Mouse (Mus musculus) forebrain, embryonic 14.5 days (tissue): ENCODE data around the gene Frmd5. TPM values are rescaled to one million over a fixed set of nuclear protein-coding genes. Genes with fewer than 3 reads are reported as not detected.
"Not testable (repeated sequence)": the region's sequence is repeated elsewhere in the genome, so short reads cannot be mapped to it uniquely, and the experiment has no call there.

Source experiments
- ATAC-seq: fragments of 200-750 bp; cut with Nextera tagmentation; 2 replicates; pipeline ENCODE4 v1.8.0; 2017; ENCODE audit warnings: mild to moderate bottlenecking, moderate library complexity
- DNase-seq: peaks from one replicate; pipeline ENCODE4 v3.0.0-alpha.2; 2015; ENCODE audit warnings: low spot score
- H3K27ac ChIP-seq: fragments of 300-500 bp; sonication (generic); 2 replicates; pipeline ENCODE4 v1.5.1; 2014; ENCODE audit warnings: low read depth, mild to moderate bottlenecking, control low read depth, low read length, moderate library complexity
- H3K27me3 ChIP-seq: fragments of 300-500 bp; sonication (generic); replicated peaks from 2 replicates; pipeline ENCODE4 v1.6.1; 2014; ENCODE audit warnings: low read length, control low read depth, mixed read lengths; ENCODE audit not compliant: control insufficient read depth, insufficient read depth
- H3K36me3 ChIP-seq: fragments of 300-500 bp; sonication (generic); 2 replicates; pipeline ENCODE4 v1.6.1; 2014; ENCODE audit warnings: low read length, control low read depth; ENCODE audit not compliant: control insufficient read depth, insufficient read depth
- H3K4me1 ChIP-seq: fragments of 300-500 bp; sonication (generic); 2 replicates; pipeline ENCODE4 v1.6.1; 2014; ENCODE audit warnings: antibody characterized with exemption, low read length, control low read depth; ENCODE audit not compliant: control insufficient read depth, insufficient read depth
- H3K4me2 ChIP-seq: fragments of 300-500 bp; sonication (generic); 2 replicates; pipeline ENCODE4 v1.6.1; 2014; ENCODE audit warnings: mild to moderate bottlenecking, control low read depth, low read length
- H3K4me3 ChIP-seq: fragments of 300-500 bp; sonication (generic); 2 replicates; pipeline ENCODE4 v1.5.1; 2014; ENCODE audit warnings: low read depth, low read length, control low read depth
- H3K9ac ChIP-seq: fragments of 300-500 bp; sonication (generic); 2 replicates; pipeline ENCODE4 v1.6.1; 2014; ENCODE audit warnings: mild to moderate bottlenecking, low read length, control low read depth, moderate library complexity
- H3K9me3 ChIP-seq: fragments of 300-500 bp; sonication (generic); replicated peaks from 2 replicates; pipeline ENCODE4 v1.6.1; 2016; ENCODE audit warnings: low read length, control low read depth, mixed read lengths; ENCODE audit not compliant: control insufficient read depth
- WGBS: fragments of 180-500 bp; shearing (Covaris S2); extraction: QIAGEN DNeasy Blood & Tissue Kit; methylation state at CpG from one replicate; pipeline ENCODE4 v1.1.7; 2014; 5-methylcytosine and 5-hydroxymethylcytosine counted together
- polyA plus RNA-seq: library from polyadenylated mRNA; unstranded; fragments of >200 nt; fragmentation: Nextera tagmentation; extraction: Ambion mirVana; gene quantifications from 2 replicates; pipeline ENCODE4 v1.2.1, GENCODE M21; 2014

Frmd5 gene
- polyA plus RNA-seq, 1 experiment from 2014 or later, result 26.9 TPM

DNA sequence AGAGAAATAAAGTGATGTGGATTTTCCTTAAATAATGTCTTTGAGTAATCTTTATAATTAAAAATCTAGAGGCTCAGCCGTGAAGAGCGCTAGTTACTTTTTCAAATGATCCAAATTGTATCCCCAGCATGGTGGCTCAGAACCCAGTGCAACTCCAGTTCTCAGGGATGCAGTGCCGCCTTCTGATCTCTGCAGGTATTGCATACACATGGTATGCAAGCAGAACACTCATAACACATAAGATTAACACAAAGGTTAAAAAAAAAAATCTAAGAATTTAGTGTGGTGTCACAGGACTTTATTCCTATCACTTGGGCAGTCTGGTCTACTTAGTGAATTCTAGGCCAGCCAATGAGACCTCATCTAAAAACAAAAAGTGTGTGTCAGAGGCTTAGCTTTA is 262.1 kb downstream of the Frmd5 start:
- Histone ChIP-seq H3K4me1 (no peaks in the 10 kb centered on the region), H3K36me3 (peaks cover 69% of the 10 kb centered on the region), H3K4me2 (no peak overlapping the region), H3K9me3 (0 out of 2 replicates have a peak, but pooled peaks cover 2% of the 10 kb centered on the region), H3K9ac (no peak overlapping the region), H3K27ac (no peak overlapping the region), H3K27me3 (no peaks in the 10 kb centered on the region), H3K4me3 (no peak overlapping the region)
- ATAC-seq (no peak), DNase-seq (no peak)
- WGBS, result 89% methylated on average over 3 of the region's 3 CpGs

DNA sequence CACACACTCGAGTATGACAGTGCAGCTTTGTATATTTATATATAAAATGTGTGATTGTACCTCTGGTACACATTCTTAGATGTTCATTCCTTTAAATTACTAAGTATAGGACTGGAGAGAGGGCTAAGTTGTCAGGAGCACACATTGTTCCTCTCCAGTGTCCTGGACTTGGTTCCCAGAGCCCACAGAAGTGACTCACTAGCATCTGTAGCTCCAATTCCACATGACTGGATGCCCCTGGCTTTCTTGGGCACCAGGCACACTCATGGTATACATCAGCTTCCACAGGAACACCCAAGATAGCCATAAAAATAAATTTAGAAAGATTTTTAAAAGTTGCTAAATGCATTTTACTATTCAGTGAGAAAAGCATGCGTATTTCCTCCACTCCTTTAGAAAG is 281.8 kb downstream of the Frmd5 start:
- Histone ChIP-seq H3K4me2 (no peak overlapping the region), H3K27ac (no peak overlapping the region), H3K36me3 (peaks cover 21% of the 10 kb centered on the region; the same call in 1 of the 2 replicates), H3K9me3 (no peaks in the 10 kb centered on the region), H3K4me3 (no peak overlapping the region), H3K9ac (no peak overlapping the region), H3K27me3 (no peaks in the 10 kb centered on the region), H3K4me1 (no peaks in the 10 kb centered on the region)
- ATAC-seq (no peak), DNase-seq (no peak)
- WGBS, result 94% methylated on average over 2 of the region's 2 CpGs

DNA sequence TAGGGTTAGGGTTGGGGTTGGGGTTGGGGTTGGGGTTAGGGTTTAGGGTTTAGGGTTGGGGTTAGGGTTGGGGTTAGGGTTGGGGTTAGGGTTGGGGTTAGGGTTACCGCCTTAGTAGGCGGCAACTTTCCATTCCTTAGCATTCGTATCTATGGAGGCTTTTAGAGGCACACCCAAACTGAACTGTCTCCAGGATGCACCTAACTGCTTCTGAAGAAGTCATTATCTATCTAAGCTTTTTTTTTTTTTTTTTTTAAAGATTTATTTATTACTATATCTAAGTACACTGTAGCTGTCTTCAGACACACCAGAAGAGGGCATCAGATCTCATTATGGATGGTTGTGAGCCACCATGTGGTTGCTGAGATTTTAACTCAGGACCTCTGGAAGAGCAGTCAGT is 284.1 kb downstream of the Frmd5 start:
- H3K27me3 ChIP-seq, H3K4me3 ChIP-seq, ATAC-seq, H3K4me1 ChIP-seq, H3K9me3 ChIP-seq, H3K4me2 ChIP-seq, H3K27ac ChIP-seq, H3K9ac ChIP-seq, DNase-seq: not testable (repeated sequence)
- H3K36me3 ChIP-seq, result peaks cover 39% of the 10 kb centered on the region
- 97% methylated on average over 3 of the region's 3 CpGs for WGBS

DNA sequence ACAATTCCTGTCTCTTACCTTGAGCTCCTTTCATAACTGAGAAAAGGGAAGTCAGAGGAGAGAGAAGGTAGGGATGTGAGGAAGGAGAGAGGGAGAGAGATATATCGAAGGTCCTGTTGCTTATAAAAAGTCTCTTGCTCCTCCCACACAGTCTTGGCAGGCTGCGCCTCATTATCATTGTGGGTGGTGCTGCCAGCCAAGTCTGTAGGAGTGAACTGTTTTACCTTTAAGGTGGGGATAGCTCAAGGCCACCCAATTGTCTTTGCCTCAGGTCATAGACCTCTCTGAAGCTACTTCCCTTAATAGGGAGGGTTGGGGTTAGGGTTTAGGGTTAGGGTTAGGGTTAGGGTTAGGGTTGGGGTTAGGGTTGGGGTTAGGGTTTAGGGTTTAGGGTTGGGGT is 284.9 kb downstream of the Frmd5 start:
- peaks cover 45% of the 10 kb centered on the region for H3K36me3 ChIP-seq
- DNase-seq (peak; percentile 9), ATAC-seq (no peak)
- no peak overlapping the region for H3K4me3 ChIP-seq
- 85% methylated on average over 2 of the region's 2 CpGs for WGBS
- H3K27me3 ChIP-seq, result no peaks in the 10 kb centered on the region
- H3K9ac ChIP-seq, result no peak overlapping the region
- H3K9me3 ChIP-seq, result no peaks in the 10 kb centered on the region
- H3K4me1 ChIP-seq, result no peaks in the 10 kb centered on the region
- H3K27ac ChIP-seq, result no peak overlapping the region
- no peak overlapping the region for H3K4me2 ChIP-seq

DNA sequence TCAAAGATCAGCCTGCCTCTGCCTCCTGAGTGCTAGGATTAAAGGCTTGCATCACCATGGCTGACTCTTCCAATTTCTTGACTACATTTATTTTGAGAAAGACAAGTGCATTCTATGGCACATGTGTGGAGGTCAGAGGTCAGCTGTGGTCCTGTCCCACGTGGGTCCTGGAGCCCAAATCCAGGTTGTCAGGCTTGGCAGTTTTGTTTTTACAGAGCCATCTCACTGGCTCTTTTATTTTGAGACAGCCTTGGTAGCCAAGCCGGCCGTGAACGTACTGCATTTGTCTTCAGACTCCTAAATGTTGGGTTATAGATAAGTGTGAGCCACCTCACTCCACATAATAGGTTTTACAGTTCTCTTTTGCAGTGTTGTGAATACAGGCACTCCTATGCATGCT is 288.2 kb downstream of the Frmd5 start:
- not testable (repeated sequence) for H3K9me3 ChIP-seq, DNase-seq, H3K4me3 ChIP-seq, H3K27me3 ChIP-seq, H3K4me2 ChIP-seq, H3K9ac ChIP-seq, H3K27ac ChIP-seq, ATAC-seq, H3K4me1 ChIP-seq
- peaks cover 39% of the 10 kb centered on the region for H3K36me3 ChIP-seq
- WGBS, result 99% methylated on average over 4 of the region's 4 CpGs

DNA sequence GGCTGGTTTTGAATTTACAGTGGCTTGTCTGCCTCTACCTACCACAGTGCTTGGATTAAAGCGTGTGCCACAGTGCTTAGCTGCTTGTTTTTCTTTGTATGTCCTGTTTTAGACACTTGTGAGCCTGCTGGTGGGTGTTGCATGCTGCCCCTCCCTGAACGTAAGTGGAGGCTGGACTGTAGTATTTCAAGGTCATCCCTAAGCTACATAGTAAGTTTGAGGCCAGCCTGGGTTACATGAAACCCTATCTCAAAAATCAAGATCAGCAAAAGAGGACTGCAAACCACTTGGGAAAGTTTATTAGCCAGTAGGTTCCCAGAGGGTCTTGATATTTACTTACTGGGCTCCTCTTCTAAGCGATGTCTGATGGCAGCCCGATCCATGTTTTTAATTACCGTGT is 288.8 kb downstream of the Frmd5 start:
- Histone ChIP-seq H3K36me3 (peaks cover 41% of the 10 kb centered on the region), H3K9me3 (no peaks in the 10 kb centered on the region), H3K4me3 (no peak overlapping the region), H3K4me2 (no peak overlapping the region), H3K27ac (no peak overlapping the region), H3K4me1 (no peaks in the 10 kb centered on the region), H3K27me3 (no peaks in the 10 kb centered on the region), H3K9ac (no peak overlapping the region)
- DNase-seq (no peak), ATAC-seq (no peak)
- WGBS, result 97% methylated on average over 5 of the region's 5 CpGs

DNA sequence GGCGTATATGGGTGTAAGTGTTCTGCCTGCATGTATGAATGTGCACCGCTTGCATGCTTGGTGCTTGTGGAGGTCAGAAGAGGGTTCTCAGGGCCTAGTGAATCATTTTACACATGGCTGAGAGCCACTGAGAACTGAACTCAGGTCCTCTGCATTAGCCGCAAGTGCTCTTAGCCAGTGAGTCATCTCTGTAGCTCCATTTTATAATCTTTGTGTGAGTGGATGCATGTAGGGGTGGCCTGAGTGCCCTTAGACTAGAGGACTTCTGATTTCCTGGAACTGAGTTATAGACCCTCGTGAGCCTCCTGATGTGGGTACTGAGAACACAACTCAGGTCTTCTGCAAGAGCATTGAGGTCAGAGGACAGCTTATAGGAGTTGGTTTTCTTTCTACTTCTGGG is 292.7 kb downstream of the Frmd5 start:
- H3K9ac ChIP-seq, result no peak overlapping the region
- no peaks in the 10 kb centered on the region for H3K4me1 ChIP-seq
- no peak for ATAC-seq
- no peak overlapping the region for H3K4me3 ChIP-seq
- 98% methylated on average over 4 of the region's 4 CpGs for WGBS
- H3K4me2 ChIP-seq, result no peak overlapping the region
- H3K9me3 ChIP-seq, result no peaks in the 10 kb centered on the region
- no peaks in the 10 kb centered on the region for H3K27me3 ChIP-seq
- DNase-seq, result no peak
- peaks cover 50% of the 10 kb centered on the region for H3K36me3 ChIP-seq
- H3K27ac ChIP-seq, result no peak overlapping the region

DNA sequence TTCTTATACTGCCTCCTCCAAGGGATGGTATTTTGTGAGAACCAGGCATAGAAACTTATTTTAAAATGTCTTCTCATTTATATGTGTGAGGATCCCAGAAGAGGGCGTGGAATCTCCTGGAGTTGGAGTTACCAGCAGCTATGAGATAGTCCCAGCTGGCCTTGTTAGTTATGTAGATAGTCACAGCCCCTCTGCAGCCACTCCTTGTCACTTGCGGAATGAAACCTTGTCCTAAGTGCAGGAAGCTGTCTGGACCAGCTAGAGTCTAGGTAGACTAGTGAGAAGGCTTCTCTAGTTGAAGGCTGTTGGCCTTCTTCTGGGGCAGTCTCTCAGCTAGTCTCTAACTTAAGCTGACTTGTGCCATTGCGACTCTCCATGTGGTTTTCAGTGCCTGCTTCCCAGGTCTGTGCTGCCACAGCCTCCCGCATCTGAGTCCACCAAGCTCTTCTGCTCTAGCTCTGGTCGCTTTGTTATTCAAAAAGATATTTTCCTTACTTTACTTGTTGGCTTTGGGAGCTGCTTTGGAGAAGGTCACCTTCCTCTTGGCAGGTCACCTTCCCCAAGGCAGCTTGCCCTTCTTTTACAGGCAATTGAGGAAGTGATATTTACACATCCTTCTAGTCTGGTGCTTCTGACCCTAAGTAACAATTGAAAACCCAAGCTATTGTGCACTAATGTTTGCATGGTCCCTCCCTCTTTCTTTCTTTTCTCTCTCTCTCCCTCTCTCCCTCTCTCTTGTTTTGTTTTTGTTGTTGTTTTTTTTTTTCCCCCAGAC is 293.7 kb downstream of the Frmd5 start:
- not testable (repeated sequence) for H3K4me1 ChIP-seq, H3K4me2 ChIP-seq, H3K9ac ChIP-seq, H3K4me3 ChIP-seq, H3K9me3 ChIP-seq, H3K27me3 ChIP-seq, H3K27ac ChIP-seq, DNase-seq, ATAC-seq
- H3K36me3 ChIP-seq, result peaks cover 45% of the 10 kb centered on the region
- WGBS, result 94% methylated on average over 4 of the region's 5 CpGs

DNA sequence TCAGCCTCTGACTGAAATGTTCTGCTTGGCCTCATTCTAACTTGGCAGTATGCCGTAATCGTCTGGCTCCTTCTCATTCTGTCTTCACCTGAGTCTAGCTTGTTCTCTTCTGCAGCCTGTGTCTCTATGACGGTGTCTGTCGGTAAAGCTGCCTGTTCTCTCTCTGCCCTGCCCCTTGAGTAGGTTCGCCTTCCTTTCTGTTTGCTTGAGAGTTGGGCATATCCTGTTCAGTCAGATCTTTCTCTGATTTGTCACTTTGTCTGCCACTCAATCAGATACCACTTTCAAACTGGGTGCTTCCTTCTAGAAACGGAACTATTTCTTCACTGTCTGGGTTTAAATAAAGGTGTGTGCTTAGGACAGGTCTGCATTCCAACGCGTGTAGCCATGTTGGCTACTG is 295.5 kb downstream of the Frmd5 start:
- H3K27me3 ChIP-seq, result no peaks in the 10 kb centered on the region
- peaks cover 32% of the 10 kb centered on the region; the same call in 1 of the 2 replicates for H3K36me3 ChIP-seq
- H3K9me3 ChIP-seq, result no peaks in the 10 kb centered on the region
- DNase-seq (no peak), ATAC-seq (no peak)
- H3K4me2 ChIP-seq, result no peak overlapping the region
- no peak overlapping the region for H3K9ac ChIP-seq
- no peak overlapping the region for H3K27ac ChIP-seq
- WGBS, result 93% methylated on average over 8 of the region's 8 CpGs
- no peak overlapping the region for H3K4me3 ChIP-seq
- 0 out of 2 replicates have a peak, but pooled peaks cover 8% of the 10 kb centered on the region for H3K4me1 ChIP-seq
